Mouse (Mus musculus) heart, embryonic 15.5 days (tissue): ENCODE data around the gene Tet3. TPM values are rescaled to one million over a fixed set of nuclear protein-coding genes. Genes with fewer than 3 reads are reported as not detected.
A peak's percentile ranks its signal among the peaks of the same experiment; 100 is the strongest.

Source experiments
- ATAC-seq: fragments of 200-750 bp; cut with Nextera tagmentation; replicated peaks from 2 replicates; pipeline ENCODE4 v1.8.0; 2017; ENCODE audit warnings: low read depth, moderate TSS enrichment; ENCODE audit not compliant: insufficient number of reproducible peaks, insufficient read depth, low FRiP score
- H3K27ac ChIP-seq: fragments of 300-500 bp; sonication (generic); 2 replicates; pipeline ENCODE4 v1.5.1; 2015; ENCODE audit warnings: mild to moderate bottlenecking, inconsistent platforms
- H3K27me3 ChIP-seq: fragments of 300-500 bp; sonication (generic); 2 replicates; pipeline ENCODE4 v1.6.1; 2015; ENCODE audit warnings: inconsistent platforms
- H3K36me3 ChIP-seq: fragments of 300-500 bp; sonication (generic); 2 replicates; pipeline ENCODE4 v1.6.1; 2015; ENCODE audit warnings: mild to moderate bottlenecking, inconsistent platforms
- H3K4me1 ChIP-seq: fragments of 300-500 bp; sonication (generic); replicated peaks from 2 replicates; pipeline ENCODE4 v1.6.1; 2015; ENCODE audit warnings: inconsistent platforms
- H3K4me2 ChIP-seq: fragments of 300-500 bp; sonication (generic); 2 replicates; pipeline ENCODE4 v1.6.1; 2015; ENCODE audit warnings: inconsistent platforms, mild to moderate bottlenecking, moderate library complexity
- H3K4me3 ChIP-seq: fragments of 300-500 bp; sonication (generic); 2 replicates; pipeline ENCODE4 v1.5.1; 2015; ENCODE audit warnings: mild to moderate bottlenecking, inconsistent platforms
- H3K9ac ChIP-seq: fragments of 300-500 bp; sonication (generic); 2 replicates; pipeline ENCODE4 v1.6.1; 2015; ENCODE audit warnings: mild to moderate bottlenecking, inconsistent platforms
- H3K9me3 ChIP-seq: fragments of 300-500 bp; sonication (generic); replicated peaks from 2 replicates; pipeline ENCODE4 v1.6.1; 2016; ENCODE audit warnings: inconsistent platforms
- WGBS: fragments of 180-500 bp; shearing (Covaris S2); methylation state at CpG from one replicate; pipeline ENCODE4 v1.1.7; 2015; ENCODE audit warnings: mixed read lengths; 5-methylcytosine and 5-hydroxymethylcytosine counted together
- polyA plus RNA-seq: library from polyadenylated mRNA; unstranded; fragments of >200 nt; fragmentation: Nextera tagmentation; extraction: Ambion mirVana; gene quantifications from 2 replicates; pipeline ENCODE4 v1.2.1, GENCODE M21; 2015

The Tet3 gene
- polyA plus RNA-seq, 1 experiment from 2014 or later, result 26.2 TPM

- Histone ChIP-seq H3K9ac (peak overlapping the region; percentile 9; the same call in 1 of the 2 replicates), H3K36me3 (no peaks in the 10 kb centered on the region), H3K27me3 (no peaks in the 10 kb centered on the region), H3K4me1 (peaks cover 94% of the 10 kb centered on the region), H3K4me3 (no peak overlapping the region), H3K27ac (peak overlapping the region; percentile 72), H3K4me2 (no peak overlapping the region), H3K9me3 (no peaks in the 10 kb centered on the region)
- WGBS, result 62% methylated on average over 4 of the region's 4 CpGs
- no peak for ATAC-seq
Observed at GRCm38 (mm10) chr6:83448911-83449310, 10.0 kb downstream of the Tet3 start.

GRCm38 (mm10) chr6:83447031-83447430, 11.9 kb downstream of the Tet3 start:
- 74% methylated on average over 7 of the region's 7 CpGs for WGBS
- no peak for ATAC-seq
- no peak overlapping the region for H3K27ac ChIP-seq

GRCm38 (mm10) chr6:83445796-83446195, 13.1 kb downstream of the Tet3 start:
- WGBS, result 75% methylated on average over 2 of the region's 2 CpGs
- Histone ChIP-seq H3K4me2 (no peak overlapping the region), H3K27ac (no peak overlapping the region), H3K9ac (no peak overlapping the region), H3K36me3 (no peaks in the 10 kb centered on the region), H3K4me1 (peaks cover 92% of the 10 kb centered on the region), H3K9me3 (no peaks in the 10 kb centered on the region), H3K27me3 (no peaks in the 10 kb centered on the region), H3K4me3 (no peak overlapping the region)
- no peak for ATAC-seq

More at GRCm38 (mm10) chr6:83447031-83447430, 11.9 kb downstream of the Tet3 start:
- H3K4me1 ChIP-seq, result peaks cover 96% of the 10 kb centered on the region
- no peak overlapping the region for H3K9ac ChIP-seq
- no peaks in the 10 kb centered on the region for H3K27me3 ChIP-seq
- H3K4me3 ChIP-seq, result no peak overlapping the region
- H3K4me2 ChIP-seq, result no peak overlapping the region
- H3K36me3 ChIP-seq, result no peaks in the 10 kb centered on the region
- H3K9me3 ChIP-seq, result no peaks in the 10 kb centered on the region

- H3K9ac ChIP-seq, result peak overlapping the region; percentile 20; the same call in 1 of the 2 replicates
- no peaks in the 10 kb centered on the region for H3K36me3 ChIP-seq
- H3K27ac ChIP-seq, result peak overlapping the region; percentile 87
- 6% methylated on average over 13 of the region's 13 CpGs for WGBS
- ATAC-seq, result peak; percentile 61
- peak overlapping the region; percentile 84 for H3K4me2 ChIP-seq
- no peaks in the 10 kb centered on the region for H3K27me3 ChIP-seq
- H3K4me3 ChIP-seq, result peak overlapping the region; percentile 18
- H3K4me1 ChIP-seq, result peaks cover 92% of the 10 kb centered on the region
- H3K9me3 ChIP-seq, result no peaks in the 10 kb centered on the region
Observed at GRCm38 (mm10) chr6:83443441-83444340, 15.2 kb downstream of the Tet3 start.

GRCm38 (mm10) chr6:83442639-83443038, 16.2 kb downstream of the Tet3 start:
- no peaks in the 10 kb centered on the region for H3K9me3 ChIP-seq
- ATAC-seq, result no peak
- H3K27ac ChIP-seq, result peak overlapping the region; percentile 87
- H3K27me3 ChIP-seq, result no peaks in the 10 kb centered on the region
- H3K4me2 ChIP-seq, result peak overlapping the region; percentile 84
- H3K4me3 ChIP-seq, result peak overlapping the region; percentile 73; the same call in 1 of the 2 replicates
- no peaks in the 10 kb centered on the region for H3K36me3 ChIP-seq
- 45% methylated on average over 3 of the region's 3 CpGs for WGBS
- H3K4me1 ChIP-seq, result peaks cover 95% of the 10 kb centered on the region
- H3K9ac ChIP-seq, result peak overlapping the region; percentile 51; the same call in 1 of the 2 replicates

- Histone ChIP-seq H3K4me3 (peak overlapping the region; percentile 73), H3K4me2 (peak overlapping the region; percentile 84), H3K4me1 (peaks cover 87% of the 10 kb centered on the region)
Observed at GRCm38 (mm10) chr6:83441259-83442061, 17.4 kb downstream of the Tet3 start.

GRCm38 (mm10) chr6:83440510-83441258, 18.2 kb downstream of the Tet3 start:
- Histone ChIP-seq H3K27ac (peak overlapping the region; percentile 87), H3K4me3 (peak overlapping the region; percentile 73), H3K9me3 (no peaks in the 10 kb centered on the region), H3K36me3 (no peaks in the 10 kb centered on the region), H3K9ac (peak overlapping the region; percentile 68), H3K27me3 (no peaks in the 10 kb centered on the region), H3K4me1 (peaks cover 83% of the 10 kb centered on the region), H3K4me2 (peak overlapping the region; percentile 84)
- 3% methylated on average over 26 of the region's 26 CpGs for WGBS
- ATAC-seq, result peak; percentile 16; the same call in 1 of the 2 replicates

More at GRCm38 (mm10) chr6:83441259-83442061, 17.4 kb downstream of the Tet3 start:
- ATAC-seq, result peak; percentile 92
- Histone ChIP-seq H3K9ac (peak overlapping the region; percentile 68), H3K27ac (peak overlapping the region; percentile 87), H3K36me3 (no peaks in the 10 kb centered on the region), H3K9me3 (no peaks in the 10 kb centered on the region), H3K27me3 (no peaks in the 10 kb centered on the region)
- WGBS, result under 1% methylated on average over 48 of the region's 48 CpGs

- Histone ChIP-seq H3K4me3 (peak overlapping the region; percentile 73), H3K4me1 (peaks cover 83% of the 10 kb centered on the region), H3K9me3 (no peaks in the 10 kb centered on the region), H3K36me3 (no peaks in the 10 kb centered on the region), H3K27me3 (no peaks in the 10 kb centered on the region), H3K4me2 (peak overlapping the region; percentile 84), H3K9ac (peak overlapping the region; percentile 68; the same call in 1 of the 2 replicates), H3K27ac (peak overlapping the region; percentile 87)
- no peak for ATAC-seq
- 33% methylated on average over 3 of the region's 3 CpGs for WGBS
Observed at GRCm38 (mm10) chr6:83440197-83440509, 18.7 kb downstream of the Tet3 start.

GRCm38 (mm10) chr6:83439781-83440180, 19.1 kb downstream of the Tet3 start:
- Histone ChIP-seq H3K4me1 (peaks cover 83% of the 10 kb centered on the region), H3K27ac (peak overlapping the region; percentile 87; the same call in 1 of the 2 replicates), H3K9ac (peak overlapping the region; percentile 68; the same call in 1 of the 2 replicates), H3K4me2 (peak overlapping the region; percentile 84), H3K9me3 (no peaks in the 10 kb centered on the region), H3K4me3 (peak overlapping the region; percentile 73), H3K36me3 (no peaks in the 10 kb centered on the region), H3K27me3 (no peaks in the 10 kb centered on the region)
- no peak for ATAC-seq
- WGBS, result 62% methylated on average over 5 of the region's 5 CpGs

- peaks cover 80% of the 10 kb centered on the region for H3K4me1 ChIP-seq
- H3K4me2 ChIP-seq, result peak overlapping the region; percentile 84; the same call in 1 of the 2 replicates
- H3K27ac ChIP-seq, result no peak overlapping the region
- no peak for ATAC-seq
- 80% methylated on average over 13 of the region's 13 CpGs for WGBS
- H3K9me3 ChIP-seq, result no peaks in the 10 kb centered on the region
- H3K4me3 ChIP-seq, result peak overlapping the region; percentile 73
- H3K27me3 ChIP-seq, result no peaks in the 10 kb centered on the region
- H3K9ac ChIP-seq, result no peak overlapping the region
- H3K36me3 ChIP-seq, result no peaks in the 10 kb centered on the region
Observed at GRCm38 (mm10) chr6:83439119-83439767, 19.6 kb downstream of the Tet3 start.
